Mouse (Mus musculus) kidney, embryonic 14.5 days (tissue): ENCODE measurements around the gene Stard7. TPM values are rescaled to one million over a fixed set of nuclear protein-coding genes. Genes with fewer than 3 reads are reported as not detected.

Source experiments
- polyA plus RNA-seq: library from polyadenylated mRNA; unstranded; fragments of >200 nt; fragmentation: Nextera tagmentation; extraction: Ambion mirVana; gene quantifications from 2 replicates; pipeline ENCODE4 v1.2.1, GENCODE M21; 2014

The Stard7 gene
- polyA plus RNA-seq, 1 experiment from 2014 or later, result 102 TPM

Other genes with a start within 250 kb of the Stard7 start
- 39.6 and 43.4 TPM in 2 replicates for gene Blvra, start 199.6 kb upstream of the Stard7 start, polyA plus RNA-seq
- gene Ncaph, start 136.3 kb upstream of the Stard7 start, polyA plus RNA-seq, result 67.3 and 103 TPM in 2 replicates
- gene Itpripl1, start 126.8 kb upstream of the Stard7 start, polyA plus RNA-seq, result 22.7 and 22.8 TPM in 2 replicates
- 2.7 and 3.6 TPM in 2 replicates for gene 1810024B03Rik, start 61.9 kb upstream of the Stard7 start, polyA plus RNA-seq
- gene Snrnp200, start 61.8 kb upstream of the Stard7 start, polyA plus RNA-seq, result 62.7 and 85.9 TPM in 2 replicates
- 60.1 and 62.5 TPM in 2 replicates for gene Ciao1, start 22.4 kb upstream of the Stard7 start, polyA plus RNA-seq
- 13.5 and 19.8 TPM in 2 replicates for gene Tmem127, start 22.3 kb upstream of the Stard7 start, polyA plus RNA-seq
- 13.0 and 14.2 TPM in 2 replicates for gene Dusp2, start 65.9 kb downstream of the Stard7 start, polyA plus RNA-seq
- gene Astl, start 68.4 kb downstream of the Stard7 start, polyA plus RNA-seq, result not detected in 2 replicates
- gene Adra2b, start 93.0 kb downstream of the Stard7 start, polyA plus RNA-seq, result 0.69 and 1.8 TPM in 2 replicates
- gene Gpat2, start 155.0 kb downstream of the Stard7 start, polyA plus RNA-seq, result 0.15 TPM in 1 of 2 replicates, not detected in the other
- 29.5 and 29.7 TPM in 2 replicates for gene Fahd2a, start 174.3 kb downstream of the Stard7 start, polyA plus RNA-seq